Mouse (Mus musculus): ENCODE data around the gene Npas2.

Gene Npas2

GRCm38 (mm10) chr1:39212982-39213381 lies 19.5 kb downstream of the Npas2 start:
- DNase-seq (ENCODE audit: low read depth, low spot score), result no peak

GRCm38 (mm10) chr1:39217584-39217983 lies 24.1 kb downstream of the Npas2 start:
- DNase-seq (ENCODE audit: low read depth, low spot score), result no peak

GRCm38 (mm10) chr1:39228401-39228800 lies 34.9 kb downstream of the Npas2 start:
- DNase-seq (ENCODE audit: low read depth, low spot score), result no peak

- DNase-seq (ENCODE audit: low read depth, low spot score), result no peak
Observed at GRCm38 (mm10) chr1:39230021-39230420, 36.5 kb downstream of the Npas2 start.

GRCm38 (mm10) chr1:39234815-39235449 lies 41.4 kb downstream of the Npas2 start:
- DNase-seq (ENCODE audit: low read depth, low spot score), result no peak

- no peak for DNase-seq (ENCODE audit: low read depth, low spot score)
Observed at GRCm38 (mm10) chr1:39237503-39238255, 44.1 kb downstream of the Npas2 start.

- DNase-seq (ENCODE audit: low read depth, low spot score), result no peak
Observed at GRCm38 (mm10) chr1:39240860-39241584, 47.5 kb downstream of the Npas2 start.

GRCm38 (mm10) chr1:39244726-39245125 lies 51.2 kb downstream of the Npas2 start:
- DNase-seq (ENCODE audit: low read depth, low spot score), result no peak

GRCm38 (mm10) chr1:39251679-39252078 lies 58.1 kb downstream of the Npas2 start:
- no peak for DNase-seq (ENCODE audit: low read depth, low spot score)

GRCm38 (mm10) chr1:39253771-39254170 lies 60.2 kb downstream of the Npas2 start:
- DNase-seq (ENCODE audit: low read depth, low spot score), result no peak

- no peak for DNase-seq (ENCODE audit: low read depth, low spot score)
Observed at GRCm38 (mm10) chr1:39256051-39256450, 62.5 kb downstream of the Npas2 start.

- no peak for DNase-seq (ENCODE audit: low read depth, low spot score)
Observed at GRCm38 (mm10) chr1:39256513-39257330, 63.2 kb downstream of the Npas2 start.

GRCm38 (mm10) chr1:39257331-39257594 lies 63.7 kb downstream of the Npas2 start:
- no peak for DNase-seq (ENCODE audit: low read depth, low spot score)

GRCm38 (mm10) chr1:39259668-39260067 lies 66.1 kb downstream of the Npas2 start:
- DNase-seq (ENCODE audit: low read depth, low spot score), result no peak

- no peak for DNase-seq (ENCODE audit: low read depth, low spot score)
Observed at GRCm38 (mm10) chr1:39260183-39260978, 66.8 kb downstream of the Npas2 start.

GRCm38 (mm10) chr1:39266843-39267512 lies 73.4 kb downstream of the Npas2 start:
- DNase-seq (ENCODE audit: low read depth, low spot score), result no peak

GRCm38 (mm10) chr1:39272976-39273375 lies 79.4 kb downstream of the Npas2 start:
- no peak for DNase-seq (ENCODE audit: low read depth, low spot score)

- no peak for DNase-seq (ENCODE audit: low read depth, low spot score)
Observed at GRCm38 (mm10) chr1:39280391-39280790, 86.9 kb downstream of the Npas2 start.

GRCm38 (mm10) chr1:39280989-39281875 lies 87.7 kb downstream of the Npas2 start:
- no peak for DNase-seq (ENCODE audit: low read depth, low spot score)

- DNase-seq (ENCODE audit: low read depth, low spot score), result no peak
Observed at GRCm38 (mm10) chr1:39281888-39282287, 88.4 kb downstream of the Npas2 start.
